Mouse (Mus musculus): ENCODE results near the gene Paqr4. TPM values are rescaled to one million over a fixed set of nuclear protein-coding genes. Genes with fewer than 3 reads are reported as not detected.

The Paqr4 gene
- total RNA-seq, 2 experiments from 2014 or later: 12.5 to 13.4 TPM

DNA sequence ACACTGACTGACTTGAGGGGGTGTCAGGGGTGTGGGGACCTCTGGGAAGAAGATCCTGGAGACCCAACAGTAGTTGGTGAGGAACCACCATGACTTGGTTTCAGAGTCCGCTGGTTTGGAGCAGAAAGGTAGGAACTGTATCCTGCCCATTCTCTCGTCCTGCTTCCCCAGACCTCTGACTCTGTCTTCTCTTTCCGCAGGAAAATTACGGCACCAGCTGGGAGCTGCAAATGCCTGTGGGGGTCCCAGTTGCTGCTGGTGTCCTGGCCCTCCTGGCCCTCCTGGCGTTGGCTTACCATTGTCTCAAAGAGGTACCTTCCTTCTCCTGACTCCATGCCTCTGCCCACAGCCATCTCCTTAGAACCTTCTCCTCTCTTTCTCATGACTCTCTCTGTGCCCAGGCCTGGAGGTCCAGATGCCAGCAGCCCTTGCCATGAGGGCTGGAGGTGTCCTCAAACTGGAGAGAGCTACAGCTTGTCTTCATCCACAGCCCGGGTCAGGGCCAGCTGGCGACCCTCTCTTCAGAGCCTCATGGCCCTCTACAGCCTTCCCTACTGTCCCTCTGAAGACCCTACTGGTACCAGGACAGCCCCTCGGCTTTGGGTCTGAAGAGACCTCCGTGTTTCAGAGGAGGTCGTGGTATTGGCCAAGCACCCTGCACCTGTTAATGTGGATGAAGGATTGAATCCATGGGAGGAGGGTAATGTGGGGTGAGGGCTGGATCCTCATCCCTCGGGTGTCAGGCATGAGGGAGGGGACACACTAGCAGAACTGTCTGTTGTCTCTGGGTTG is 8.9 kb upstream of the Paqr4 start:
- no peak for DNase-seq (ENCODE audit: low spot score in 2 of 2)

DNA sequence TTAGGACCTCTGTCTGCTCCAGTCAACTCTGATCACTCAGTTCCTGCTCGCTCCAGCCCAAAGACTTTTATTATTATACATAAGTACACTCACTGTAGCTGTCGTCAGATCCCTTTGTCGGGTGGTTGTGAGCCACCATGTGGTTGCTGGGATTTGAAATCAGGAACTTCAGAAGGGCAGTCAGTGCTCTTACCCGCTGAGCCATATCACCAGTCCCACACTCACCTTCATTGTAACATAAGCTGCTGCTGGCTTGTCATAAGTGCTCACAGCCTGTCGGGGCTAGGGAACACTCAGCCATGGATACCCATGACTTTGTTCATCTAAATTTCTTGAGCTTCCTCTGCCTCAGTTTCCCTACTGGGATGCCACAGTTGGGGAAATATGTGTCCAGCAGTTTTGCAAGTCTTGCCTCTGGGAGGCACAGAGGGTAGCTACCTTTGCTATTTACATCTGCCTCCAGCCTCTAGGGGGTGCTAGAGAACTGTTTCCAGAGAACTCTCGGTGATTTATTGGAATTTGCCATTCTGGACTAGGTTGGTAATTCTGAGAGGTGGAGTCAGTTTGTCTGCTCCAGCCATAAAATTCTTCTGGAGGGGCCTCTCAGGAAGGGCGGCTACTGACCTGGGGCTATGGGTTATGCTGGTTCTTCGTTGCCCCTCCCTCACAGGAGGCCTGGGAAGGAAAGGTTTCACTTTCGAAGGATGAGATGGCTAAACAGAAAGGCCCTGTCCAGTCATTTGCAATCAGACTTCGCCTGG is 8.1 kb upstream of the Paqr4 start:
- peak; percentile 41 to 64 for DNase-seq (ENCODE audit: low spot score in 2 of 2)

DNA sequence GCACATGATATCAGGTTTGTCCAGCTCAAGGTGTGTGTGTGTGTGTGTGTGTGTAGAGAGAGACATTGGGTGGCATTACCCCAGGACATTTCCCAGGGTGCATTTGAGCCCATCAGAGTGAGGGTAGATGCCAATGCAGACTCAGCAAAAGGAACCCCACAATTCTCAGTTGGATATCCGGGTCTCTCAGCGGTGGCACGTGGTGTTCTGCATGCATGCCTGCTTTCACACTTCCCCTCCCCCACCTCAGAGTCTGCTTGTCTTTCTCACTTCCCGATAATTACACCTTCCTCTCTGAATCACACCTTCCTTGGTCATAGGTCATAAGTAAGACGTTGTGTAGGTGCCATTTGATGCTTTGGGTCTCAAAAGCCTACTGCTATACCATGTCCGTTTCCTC is 7.4 kb upstream of the Paqr4 start:
- DNase-seq (ENCODE audit: low spot score in 2 of 2): no peak

DNA sequence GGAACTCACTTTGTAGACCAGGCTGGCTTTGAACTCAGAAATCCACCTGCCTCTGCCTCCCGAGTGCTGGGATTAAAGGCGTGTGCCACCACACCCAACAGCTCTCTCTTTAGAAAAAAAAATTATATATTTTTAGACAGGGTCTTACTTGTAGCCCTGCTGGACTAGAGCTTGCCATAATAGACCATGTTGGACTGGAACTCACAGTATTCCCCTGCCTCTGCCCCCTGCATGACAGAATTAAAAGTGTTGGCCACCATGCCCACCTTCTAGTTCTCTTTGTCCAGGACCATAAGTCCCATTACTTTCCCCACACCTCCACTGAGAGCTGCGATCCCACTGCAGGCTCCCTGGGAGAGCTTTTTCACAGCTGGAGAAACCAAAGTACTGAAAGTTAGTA is 6.8 kb upstream of the Paqr4 start:
- DNase-seq (ENCODE audit: low spot score in 2 of 2): no peak

DNA sequence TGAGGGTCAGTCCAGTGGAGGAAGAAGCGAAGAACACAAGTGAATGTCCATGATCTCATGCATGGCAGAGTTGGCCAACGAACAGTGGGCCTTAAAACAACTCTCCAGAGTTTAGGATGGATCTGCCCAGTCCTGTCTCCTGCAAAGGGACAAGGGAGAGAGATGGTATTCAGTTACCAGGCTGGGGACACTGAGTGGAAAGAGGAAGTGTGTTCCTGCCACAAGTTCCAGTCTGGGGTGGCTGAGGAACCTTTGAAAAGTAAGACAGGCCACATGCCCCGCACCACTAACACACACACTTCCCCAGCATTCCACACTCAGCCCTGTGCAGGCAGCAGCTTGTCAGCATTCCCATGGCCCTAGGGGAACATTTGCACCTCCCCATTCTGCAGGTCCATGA is 6.1 kb upstream of the Paqr4 start:
- no peak for DNase-seq (ENCODE audit: low spot score in 2 of 2)

DNA sequence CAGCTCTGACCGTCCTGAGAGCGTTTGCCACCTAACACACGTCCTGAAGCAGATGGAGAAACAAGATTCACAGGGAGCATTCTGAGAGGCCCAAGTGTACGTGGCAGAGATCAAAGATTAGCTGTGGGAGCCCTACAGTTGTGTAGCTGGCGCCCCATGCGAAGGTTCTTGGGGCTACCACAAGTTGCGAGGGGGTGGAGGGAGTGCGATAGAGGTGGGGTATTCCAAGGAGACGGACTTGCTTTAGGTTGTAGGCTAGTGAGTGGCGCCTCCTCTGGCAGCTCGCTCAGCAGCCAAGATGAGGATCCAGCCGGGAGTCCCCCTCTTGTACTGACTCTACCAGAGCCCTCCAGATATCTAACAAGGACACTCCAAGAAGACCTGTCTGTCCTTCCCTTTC is 5.6 kb upstream of the Paqr4 start:
- no peak for DNase-seq (ENCODE audit: low spot score in 2 of 2)

DNA sequence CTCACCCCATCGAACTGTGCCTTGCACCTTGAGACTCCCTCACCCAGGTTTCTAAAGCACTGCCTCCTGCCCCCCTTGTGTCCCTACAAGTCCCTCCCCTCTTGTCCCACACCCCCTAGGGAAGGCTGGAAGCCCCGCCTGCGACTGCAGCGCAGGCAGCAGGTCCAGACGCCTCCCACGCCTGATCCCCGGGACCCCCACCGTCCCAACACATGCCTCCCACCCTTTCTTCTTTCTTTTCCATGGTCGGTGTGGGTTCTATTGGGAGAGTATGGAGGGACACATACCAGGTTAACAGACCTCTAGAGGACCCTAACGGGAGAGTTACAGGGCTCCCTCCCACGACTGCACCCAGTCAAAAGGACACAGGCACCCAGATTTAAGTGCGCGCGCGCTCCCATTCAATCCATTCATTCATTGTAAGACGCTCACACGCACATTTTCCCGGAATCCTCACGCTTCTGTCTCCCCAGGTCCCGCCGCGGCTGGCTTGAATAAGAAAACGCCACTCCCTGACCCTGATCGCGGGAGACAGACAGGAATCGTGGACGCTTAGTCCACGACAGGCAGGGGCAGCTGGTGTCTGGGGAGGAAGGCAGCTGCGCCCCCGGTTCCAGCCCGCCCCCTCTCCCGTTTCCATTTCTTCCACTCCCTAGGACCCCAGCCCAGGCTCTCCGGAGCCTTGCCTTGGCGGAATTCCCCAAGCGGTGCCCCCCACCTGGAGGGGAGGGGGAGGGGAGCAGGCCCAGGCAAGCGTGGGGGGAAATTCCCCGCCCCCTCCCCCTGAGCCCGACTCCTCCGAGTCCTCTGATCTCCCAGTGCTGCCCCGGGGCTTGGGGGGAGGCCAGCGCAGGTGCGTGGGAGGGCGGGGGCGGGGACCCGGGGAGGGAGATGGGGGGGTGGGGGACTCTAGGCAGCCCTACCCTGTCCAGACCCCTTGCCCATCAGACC is 4.9 kb upstream of the Paqr4 start, which contains the start of gene Kremen2:
TSS of gene Kremen2 (minus strand) at position 533 of the 951 bp plus-strand sequence.
- DNase-seq (ENCODE audit: low spot score in 2 of 2): no peak

DNA sequence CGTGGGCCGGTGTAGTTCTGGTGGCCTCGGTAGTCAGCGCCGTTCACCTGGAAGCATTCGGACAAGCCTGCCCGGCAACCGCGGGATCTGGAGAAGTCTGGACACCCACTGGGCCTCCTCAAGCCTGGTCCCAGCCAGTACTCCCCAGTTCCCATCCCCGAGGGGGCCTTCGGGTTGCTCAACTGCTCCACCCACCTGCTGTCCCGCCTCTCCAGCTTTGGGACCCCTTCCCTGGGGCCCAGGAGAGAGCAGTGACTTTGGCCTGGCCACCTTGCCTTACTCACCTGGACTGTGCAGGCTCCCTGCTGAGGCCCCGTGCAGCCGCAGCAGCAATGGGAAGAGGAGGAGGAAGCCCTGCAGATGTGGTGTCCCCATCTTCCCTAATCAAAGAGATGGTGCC is 4.0 kb upstream of the Paqr4 start:
- DNase-seq (ENCODE audit: low spot score in 2 of 2): no peak

DNA sequence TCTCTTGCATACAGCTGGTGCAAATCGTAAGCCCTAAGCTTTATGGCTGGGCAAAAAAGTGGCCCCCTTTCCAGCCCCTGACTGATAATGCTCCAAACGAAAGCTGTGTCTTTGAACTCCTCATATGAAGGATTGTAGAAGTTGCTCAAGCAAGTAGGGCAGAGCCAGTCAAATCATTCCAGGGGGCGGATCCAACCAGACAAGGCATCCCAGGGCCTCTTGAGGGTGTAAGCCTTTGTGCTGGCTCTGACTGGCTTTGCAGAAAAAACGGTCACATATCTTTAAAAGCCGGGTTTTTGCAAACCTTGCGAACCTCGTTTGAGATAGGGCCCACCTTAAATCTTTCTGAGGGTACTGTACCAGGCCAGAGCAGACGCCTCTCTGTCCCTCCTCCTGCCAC is 3.4 kb upstream of the Paqr4 start:
- no peak for DNase-seq (ENCODE audit: low spot score in 2 of 2)

DNA sequence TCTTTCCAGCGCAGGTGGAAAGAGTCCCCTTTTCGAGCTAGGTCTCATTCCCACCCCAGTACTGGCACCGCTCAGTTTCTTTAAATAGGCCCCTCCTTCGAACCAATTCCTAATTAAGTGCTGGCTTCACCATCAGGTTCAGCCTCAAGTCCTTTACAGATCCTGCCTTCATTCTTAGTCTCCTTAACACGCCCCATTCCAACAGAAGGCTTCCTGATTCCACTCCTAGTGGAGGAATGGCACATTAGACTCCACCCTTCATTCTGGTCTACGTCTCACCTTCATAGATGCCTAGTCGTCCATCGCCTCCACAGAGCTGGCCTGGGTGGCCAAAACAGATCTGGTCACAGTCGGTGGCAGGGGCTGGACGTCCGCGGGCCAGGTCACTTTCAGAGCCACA is 2.3 kb upstream of the Paqr4 start:
- DNase-seq (ENCODE audit: low spot score in 2 of 2): no peak

DNA sequence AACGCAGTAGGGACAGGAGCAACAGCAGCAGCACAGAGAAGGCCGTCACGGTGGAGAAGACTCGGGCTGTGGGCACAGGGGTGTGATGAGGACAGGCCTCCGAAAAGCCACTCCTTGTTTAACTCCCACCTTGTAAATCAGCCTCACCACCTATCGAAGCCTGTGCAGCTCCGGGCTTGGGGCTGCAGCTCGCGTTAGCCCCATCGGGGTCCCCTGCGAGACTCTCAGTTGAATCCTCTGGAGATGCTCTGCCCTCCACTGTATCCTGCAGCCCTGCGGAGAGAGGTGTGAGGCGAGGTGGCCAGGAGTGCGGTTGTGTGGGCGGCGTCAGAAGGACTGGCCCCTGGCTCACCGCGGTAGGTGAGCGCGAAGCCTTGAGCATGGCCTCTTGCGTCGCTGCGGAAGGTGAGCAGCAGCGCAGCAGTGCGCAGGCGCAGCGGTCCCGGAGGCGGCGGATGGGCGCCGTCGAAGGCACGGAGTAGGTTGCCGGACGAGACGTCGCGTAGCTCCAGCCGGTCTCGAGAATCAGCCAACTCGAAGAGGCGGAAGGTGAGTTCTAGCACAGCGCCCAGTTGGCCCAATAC is 1.6 kb upstream of the Paqr4 start:
- DNase-seq (ENCODE audit: low spot score in 2 of 2): no peak

DNA sequence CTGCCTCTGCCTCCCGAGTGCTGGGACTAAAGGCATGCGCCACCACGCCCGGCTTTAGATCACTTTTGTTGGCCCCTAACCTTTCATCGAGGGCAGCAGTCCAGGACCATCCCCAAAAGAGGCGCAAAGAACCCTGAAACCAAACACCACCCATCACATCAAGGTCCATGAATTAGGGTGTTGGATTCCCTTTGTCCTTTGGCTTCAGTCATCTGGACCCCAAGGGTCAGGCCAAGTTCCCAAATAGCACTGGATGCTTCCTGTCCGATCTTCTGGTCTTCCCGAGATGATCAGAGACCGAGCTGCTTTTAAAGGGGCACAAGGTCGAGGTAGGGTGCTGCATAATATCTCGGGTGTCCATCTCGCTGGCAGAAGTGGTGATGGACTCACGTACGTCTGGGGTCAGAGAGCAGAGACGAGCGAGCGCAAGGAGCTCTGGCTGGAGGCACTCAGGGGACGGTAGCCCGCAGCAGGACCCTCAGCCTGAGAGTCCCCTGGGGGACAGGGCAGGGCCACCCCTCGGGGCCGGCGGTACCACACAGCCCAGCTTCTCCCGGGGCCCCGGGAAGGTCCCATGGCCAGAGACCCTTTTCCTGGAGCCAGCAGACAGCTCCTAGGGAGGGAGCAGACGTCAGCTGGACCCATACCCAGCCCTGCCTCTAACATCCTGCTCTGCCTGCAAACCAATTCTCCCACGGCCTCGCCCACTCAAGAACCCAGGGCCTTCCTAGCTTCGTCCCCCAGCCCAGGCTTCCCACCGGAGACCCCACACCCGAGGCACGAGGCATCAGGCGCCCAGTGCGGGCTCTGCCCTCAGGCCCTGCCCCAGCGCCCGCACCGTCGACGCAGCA is 917 bp upstream of the Paqr4 start:
- DNase-seq (ENCODE audit: low spot score in 2 of 2): no peak

DNA sequence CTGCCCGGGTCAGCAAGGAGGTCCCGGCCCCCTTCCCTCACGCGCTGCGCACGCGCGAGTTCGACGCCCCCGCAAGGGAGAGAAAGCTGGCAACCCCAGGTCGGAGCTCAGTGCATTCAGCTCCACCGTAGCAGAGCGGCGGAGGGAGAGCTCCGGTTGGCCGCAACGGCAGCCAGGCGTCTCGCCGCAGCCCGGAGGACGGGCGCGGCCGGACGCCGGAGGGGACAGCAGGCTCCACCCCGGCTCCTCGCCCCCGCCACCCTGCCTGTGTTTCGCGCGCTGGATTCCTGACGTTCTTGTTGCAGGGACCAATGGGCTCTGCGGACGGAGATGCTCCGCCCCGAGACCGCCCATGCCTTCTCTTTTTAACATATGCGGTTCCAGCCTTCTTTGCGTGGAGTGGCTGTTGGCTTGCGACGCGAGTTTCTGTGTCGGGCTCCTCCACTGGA is 507 bp downstream of the Paqr4 start:
- DNase-seq (ENCODE audit: low spot score in 2 of 2): peak; percentile 76 to 87

DNA sequence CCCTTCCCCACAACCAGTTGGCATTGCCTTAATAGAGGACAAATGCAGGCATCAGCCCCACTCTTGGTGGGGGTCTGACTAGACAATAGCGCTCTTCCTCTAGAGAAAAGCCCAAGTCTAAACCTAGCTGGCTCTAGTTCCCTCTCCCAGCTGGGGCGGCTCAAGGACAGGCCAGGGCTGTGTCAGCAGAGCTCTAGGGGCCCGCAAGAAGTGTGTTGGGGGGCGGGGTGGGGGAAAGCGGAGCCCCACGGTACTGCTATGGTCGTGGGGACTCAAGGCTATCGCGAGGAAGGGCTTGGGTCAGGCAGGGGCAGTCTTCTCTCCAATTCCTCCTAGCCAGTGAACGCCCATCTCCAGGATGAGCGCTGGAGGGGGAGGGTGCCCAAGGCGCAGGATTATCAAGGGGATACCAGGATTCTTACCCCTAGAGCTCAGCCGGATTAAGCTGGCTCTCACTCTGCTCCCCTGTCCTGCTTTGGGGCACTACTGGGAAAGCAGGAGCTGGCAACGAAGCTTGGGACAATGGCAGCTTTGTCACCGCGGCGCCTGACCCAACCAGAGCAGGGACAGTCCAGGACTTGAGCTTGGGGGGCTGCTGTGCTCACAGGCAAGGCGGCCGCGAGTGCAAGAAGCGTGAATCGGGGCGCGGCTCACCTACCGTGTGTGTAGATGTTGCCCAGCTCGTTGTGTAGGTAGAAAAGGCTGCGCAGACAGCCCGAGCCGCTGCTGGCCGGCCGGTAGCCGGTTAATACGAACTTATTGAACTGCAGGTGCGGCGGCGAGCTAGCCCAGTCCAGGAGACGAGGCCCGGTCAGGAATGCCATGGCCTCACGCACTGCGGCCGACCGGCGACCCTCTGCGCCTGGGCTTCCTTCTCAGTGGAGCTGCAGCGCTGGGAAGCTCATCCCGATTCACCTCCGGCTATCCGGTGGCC is 1.2 kb downstream of the Paqr4 start:
- DNase-seq (ENCODE audit: low spot score in 2 of 2): peak in 1 of 2 experiments; percentile 38

DNA sequence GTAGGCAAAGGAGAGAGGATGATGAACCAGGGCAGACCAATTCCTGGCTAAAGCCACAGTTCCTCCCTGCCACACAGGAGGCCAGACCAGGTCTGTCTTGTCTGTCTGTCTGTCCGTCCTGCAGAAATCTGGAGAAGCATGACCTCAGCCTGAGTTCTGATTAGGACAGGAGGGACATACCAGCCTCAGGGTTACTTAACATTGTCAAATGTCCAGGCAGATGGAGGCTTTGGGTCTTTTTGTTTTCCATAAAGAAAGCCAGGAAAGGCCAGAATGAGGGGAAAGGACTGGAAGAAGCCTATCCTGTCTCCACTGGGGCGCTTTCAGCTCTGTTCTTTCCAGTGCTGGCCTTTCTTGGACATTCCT is 1.8 kb downstream of the Paqr4 start:
- no peak for DNase-seq (ENCODE audit: low spot score in 2 of 2)

DNA sequence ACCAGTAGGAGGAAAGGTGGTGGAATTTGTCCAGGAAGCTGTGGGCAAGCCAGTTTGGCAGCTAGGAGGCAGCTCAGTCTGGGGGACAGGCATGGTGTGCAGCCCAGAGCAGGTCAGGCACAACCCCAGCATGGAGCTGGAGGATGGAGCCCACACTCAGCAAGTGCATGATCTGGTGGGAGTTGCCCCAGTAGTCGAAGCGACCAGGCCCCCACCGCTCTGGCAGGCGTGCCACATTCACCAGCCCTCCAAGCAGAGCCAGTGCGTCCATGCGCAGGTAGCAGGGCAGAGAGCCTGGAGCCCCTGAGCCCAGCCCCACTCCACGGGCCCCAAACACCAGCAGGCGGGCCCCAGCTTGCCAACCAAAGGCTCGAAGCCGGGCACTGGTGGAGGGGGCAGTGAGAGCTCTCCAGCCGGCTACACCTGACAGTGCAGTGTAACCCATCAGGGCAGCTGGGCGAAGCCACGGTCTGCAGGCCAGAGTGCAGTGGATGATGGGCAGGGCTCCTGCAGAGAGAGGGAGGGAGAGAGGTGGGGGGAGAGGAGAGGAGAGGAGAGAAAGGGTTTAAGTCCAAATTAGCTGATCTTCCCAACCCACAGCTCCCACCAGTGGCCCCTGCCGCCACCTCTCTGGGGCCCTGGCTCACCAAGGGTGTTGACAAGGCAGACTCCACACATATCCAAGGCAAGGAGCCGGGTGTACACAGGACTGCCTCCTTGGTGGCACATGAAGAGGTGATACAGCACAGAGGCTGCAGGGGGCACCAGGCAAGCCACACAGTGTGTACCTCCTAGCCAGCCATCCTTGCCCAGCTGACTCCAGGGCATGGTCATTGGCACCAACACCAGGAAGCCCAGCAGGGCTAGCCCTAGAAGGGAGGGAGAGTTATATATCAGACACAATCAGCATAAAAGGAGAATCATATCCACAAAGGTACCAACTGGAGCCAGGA is 2.9 kb downstream of the Paqr4 start:
- no peak for DNase-seq (ENCODE audit: low spot score in 2 of 2)

DNA sequence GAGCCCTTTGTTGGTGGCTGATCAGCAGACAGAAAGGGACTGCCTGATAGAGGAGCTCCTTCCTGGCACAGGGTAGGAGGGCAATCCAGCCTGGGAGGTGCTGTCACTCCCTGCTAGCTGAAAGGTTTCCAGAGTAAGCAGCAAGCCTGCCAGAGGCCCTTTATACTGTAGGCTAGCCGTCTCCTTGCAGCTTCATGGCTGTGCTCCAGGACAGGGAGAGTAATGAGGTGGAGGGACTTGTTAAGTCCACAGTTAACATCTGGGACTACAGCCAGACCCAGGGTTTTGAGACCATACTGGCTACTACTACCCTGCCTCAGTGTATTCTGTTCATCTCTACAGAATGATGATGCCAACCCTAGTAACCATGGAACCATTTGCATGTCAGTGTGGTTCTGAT is 6.3 kb downstream of the Paqr4 start:
- DNase-seq (ENCODE audit: low spot score in 2 of 2): no peak

DNA sequence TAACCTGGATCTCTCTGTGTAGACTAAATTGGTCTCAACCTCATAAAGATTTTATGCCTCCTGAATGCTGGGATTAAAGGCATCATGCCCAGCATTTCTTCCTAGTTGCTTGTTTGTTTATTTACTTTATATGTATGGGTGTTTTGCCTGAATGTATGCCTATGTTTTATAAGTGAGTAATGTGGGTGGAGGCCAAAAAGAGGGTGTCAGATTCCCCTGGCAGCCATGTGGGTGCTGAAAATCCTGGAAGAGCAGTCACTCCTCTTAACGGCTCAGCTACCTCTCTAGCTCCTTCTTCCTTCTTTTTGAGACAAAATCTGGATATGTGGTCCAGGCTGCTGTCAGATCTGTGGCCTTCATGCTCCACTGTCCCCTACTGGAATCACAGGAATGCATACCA is 10.2 kb downstream of the Paqr4 start:
- no peak for DNase-seq (ENCODE audit: low spot score in 2 of 2)

Measured in gastrocnemius, postnatal 4 days (tissue).